Mouse (Mus musculus): Measurements from ENCODE around the gene Hp1bp3.

The Hp1bp3 gene

GRCm38 (mm10) chr4:138223623-138224022 is 7.5 kb downstream of the Hp1bp3 start:
- DNase-seq, result no peak

DNA sequence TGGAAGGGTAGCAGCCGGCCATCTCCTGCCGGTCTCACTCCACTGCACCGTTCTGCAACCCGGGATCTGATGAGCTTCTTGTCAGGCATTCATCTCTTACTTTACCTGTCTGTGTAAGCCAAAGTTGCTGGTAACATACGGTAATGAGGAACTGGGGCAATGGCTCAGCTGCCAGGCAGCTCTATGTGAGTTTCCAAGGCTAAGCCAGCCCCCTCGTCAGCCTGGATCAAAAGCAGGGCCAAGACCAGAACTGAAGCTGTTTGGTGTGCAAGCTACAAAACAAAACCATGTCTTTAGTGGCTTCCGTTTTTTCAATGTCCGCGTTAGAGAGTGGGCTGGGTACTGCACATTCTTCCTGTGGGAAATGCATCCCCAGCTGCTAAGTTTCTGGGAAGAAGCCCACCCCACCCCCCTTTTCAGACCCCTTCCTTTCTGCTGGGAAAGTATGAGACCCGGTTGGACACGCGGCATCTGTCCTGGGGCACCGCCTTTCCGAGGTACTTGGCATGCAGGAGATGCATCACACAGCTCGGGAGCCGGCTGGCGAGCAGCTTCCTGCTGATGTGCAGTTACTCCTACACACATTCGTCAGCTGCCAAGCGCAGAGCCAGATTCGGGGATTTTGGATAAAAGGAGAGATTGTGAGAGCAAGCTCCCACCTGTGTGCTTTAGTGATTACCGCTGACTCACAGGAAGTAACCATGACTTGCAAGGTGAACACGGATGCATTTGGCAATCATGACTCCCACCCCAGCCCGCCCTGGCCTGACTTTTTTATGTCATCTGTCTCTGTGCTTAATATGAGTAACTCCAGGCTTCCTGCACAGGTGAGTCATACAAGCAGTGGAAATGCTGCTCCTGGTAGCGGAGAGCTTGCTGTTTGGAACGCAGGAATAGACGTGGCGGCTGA is 30.9 kb downstream of the Hp1bp3 start:
- DNase-seq, result no peak

DNA sequence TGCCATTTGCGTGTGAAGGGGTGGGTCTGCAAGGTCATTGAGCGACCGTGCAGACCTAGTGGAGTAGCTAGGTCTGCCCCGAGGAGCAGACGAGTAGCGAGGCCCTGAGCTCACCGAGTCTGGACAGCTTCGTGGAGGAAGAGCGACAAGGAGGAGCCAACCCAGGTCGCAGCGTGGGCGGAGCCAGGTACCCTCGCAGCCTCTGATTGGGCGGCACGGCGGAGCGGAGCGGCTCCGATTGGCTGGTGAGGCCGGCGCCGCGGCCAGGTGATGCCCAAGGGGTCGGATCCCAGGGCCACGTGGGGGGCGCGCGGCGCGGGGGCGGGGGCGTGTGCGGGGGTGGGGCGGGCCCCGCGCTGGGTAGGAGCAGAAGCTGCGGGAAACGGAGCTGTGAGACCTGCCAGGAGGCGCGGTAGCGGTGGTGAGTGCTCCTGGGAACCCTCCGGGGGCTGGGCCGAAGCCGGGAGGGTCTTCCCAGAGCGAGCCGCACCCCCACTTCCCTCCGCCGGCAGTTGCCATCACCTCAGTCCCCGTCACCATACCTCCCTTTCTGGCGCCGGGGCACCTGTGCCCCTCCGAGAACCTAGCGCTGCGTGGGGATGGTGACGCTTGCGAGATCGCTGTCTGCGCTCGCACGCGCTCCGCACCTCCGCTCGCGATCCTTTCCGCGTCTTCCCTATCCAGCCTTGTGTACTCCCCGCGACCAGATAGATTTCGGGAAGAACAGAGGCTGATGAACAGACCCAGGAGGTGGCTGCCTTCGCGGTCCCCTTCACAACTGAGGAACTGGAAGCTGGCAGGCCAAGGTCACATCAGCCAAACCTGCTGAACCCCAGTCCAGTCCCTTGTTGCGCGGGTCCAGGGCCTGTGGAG is 34.2 kb downstream of the Hp1bp3 start, which contains the start of the genes Sh2d5 and Kif17:
TSS of gene Sh2d5 (plus strand) at position 316 of the 873 bp plus-strand sequence.
TSS of gene Kif17 (plus strand) at position 348 of the 873 bp plus-strand sequence.
- peak; percentile 91 for DNase-seq

DNA sequence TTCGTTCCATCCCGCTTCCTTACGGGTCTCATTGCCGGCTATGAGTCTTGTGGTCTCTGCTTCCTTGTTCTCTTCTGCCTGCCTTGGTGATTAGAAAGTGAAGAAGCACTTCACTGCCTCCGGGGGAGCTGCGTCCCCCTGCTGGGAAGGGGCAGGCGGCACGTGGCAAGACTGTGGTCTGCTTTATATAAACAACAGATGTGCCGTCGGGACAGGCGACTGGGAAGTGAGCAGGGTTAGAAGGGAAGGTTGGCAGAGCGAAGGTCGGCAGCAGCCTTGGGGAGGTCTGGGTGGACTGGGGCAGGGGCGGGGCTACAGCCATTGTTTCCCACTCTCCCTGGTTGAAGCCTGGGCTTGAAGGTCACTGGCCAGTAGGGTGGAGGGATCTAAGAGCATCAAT is 35.7 kb downstream of the Hp1bp3 start:
- peak; percentile 41 for DNase-seq

GRCm38 (mm10) chr4:138252231-138252630 is 36.1 kb downstream of the Hp1bp3 start:
- no peak for DNase-seq

GRCm38 (mm10) chr4:138257116-138257687 is 41.1 kb downstream of the Hp1bp3 start:
- DNase-seq, result peak; percentile 48

DNA sequence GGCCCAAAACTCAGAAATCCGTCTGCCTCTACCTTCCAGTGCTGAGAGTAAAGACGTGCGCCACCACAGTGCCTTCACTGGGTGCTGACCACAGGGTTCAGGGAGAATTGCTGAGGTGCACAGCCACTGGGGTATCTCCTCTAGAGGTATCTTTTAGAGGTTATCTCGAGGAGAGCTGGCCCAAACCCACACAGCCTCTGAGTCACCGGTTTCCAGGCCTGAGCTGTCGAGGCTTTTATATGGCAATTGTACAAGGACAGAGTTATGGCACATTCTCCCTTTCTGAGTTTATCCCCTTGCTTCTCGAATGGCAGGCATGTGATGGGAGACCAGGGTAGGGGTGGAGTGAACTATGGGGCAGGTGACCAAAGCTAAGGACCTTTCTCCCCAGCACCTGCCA is 42.6 kb downstream of the Hp1bp3 start:
- no peak for DNase-seq

- DNase-seq, result no peak
Observed at GRCm38 (mm10) chr4:138259482-138259881, 43.4 kb downstream of the Hp1bp3 start.

DNA sequence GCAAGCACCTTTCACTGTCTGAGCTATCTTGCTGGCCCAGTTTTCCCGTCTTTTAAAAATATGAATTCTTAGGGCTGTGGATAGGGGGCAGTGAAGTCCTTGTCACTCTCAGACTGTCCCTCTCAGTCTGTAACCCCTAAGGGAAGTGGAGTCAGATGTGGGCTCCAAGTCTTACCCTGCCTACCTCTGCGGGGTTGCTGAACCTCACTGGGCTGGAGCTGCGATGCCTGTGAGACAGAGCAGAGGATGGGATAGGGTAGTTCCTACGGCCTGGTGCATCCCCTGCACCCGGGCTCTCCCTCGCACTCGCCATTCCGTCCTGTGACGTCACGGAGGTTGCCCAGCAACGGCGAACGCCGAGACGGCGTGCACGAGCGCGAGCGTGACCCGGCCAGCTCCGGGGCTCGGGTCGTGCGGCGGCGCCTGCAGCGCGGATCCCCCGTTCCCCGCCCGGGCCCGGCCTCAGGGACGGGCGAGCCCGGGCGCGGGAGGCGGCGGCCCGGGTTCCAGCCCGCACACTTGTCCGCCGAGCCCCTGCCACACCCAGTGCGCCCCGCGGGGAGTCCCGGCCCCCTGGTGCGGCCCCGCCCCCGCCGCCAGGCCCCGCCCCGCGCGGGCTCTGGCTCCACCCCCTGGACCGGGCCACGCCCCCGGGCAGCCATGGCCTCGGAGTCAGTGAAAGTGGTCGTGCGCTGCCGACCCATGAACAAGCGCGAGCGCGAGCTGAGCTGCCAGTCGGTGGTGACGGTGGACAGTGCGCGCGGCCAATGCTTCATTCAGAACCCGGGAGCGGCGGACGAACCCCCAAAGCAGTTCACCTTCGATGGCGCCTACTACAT is 46.0 kb downstream of the Hp1bp3 start:
- DNase-seq, result peak; percentile 88

DNA sequence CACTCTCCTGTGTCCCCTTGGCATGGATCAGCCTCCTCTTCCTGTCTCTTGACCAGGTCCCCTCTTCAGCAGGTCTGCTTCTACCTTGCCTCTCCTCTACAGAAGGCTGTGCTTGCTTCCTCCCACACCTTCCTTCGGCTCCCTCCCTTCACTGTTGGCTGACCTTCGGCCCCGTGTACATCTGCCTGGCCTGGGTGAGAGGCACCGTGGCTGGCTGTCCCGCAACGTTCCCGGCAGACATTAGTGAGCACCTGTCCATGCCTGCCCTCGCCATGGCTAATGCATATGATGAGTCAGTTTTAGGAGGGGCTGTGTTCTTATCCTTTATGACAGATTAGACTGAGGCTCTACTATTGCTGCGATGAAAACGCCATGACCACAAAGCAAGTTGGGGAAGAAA is 51.8 kb downstream of the Hp1bp3 start:
- no peak for DNase-seq

GRCm38 (mm10) chr4:138272011-138272997 is 56.2 kb downstream of the Hp1bp3 start:
- DNase-seq, result no peak

DNA sequence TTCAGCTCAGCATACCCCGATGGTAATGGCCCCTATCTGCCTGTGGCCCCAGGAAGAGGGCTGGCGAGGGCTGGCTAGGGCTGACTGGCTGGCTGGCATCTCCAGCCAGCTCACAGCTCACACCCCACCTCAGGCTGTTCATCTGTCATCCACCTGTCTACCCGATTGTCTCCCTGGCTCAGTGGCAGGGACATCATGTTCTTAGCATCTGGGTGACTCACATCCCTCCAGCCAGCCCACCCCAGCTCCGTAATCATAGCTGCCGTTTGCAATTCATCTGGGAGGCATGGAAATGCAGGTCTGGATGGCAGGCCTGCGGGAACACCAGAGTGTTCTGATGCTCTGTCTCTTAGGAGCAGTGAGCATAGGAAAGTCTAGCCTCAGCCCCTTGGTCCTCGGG is 62.2 kb downstream of the Hp1bp3 start:
- no peak for DNase-seq

- DNase-seq, result peak; percentile 79
Observed at GRCm38 (mm10) chr4:138282834-138283233, 66.7 kb downstream of the Hp1bp3 start.

- DNase-seq, result peak; percentile 46
Observed at GRCm38 (mm10) chr4:138286411-138286810, 70.3 kb downstream of the Hp1bp3 start.

DNA sequence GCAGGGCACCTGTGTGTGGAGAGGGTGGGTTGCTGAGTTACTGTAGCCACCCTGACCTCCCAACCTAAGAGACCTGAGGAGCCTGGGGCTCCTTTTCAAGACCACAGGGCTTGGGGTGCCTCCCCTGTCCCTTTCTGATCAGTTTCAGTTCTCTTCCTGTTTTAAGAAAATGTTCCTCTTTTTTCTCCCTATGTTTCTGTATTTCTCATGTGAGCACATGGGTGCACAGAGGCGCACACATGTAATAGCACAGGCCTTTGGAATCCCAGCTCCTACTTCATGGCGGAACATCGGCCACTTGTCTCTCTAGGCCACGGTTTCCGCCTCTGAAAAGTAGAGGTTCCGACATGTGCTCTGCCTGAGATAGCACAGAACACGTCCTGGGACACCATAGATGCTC is 72.6 kb downstream of the Hp1bp3 start:
- DNase-seq, result no peak

DNA sequence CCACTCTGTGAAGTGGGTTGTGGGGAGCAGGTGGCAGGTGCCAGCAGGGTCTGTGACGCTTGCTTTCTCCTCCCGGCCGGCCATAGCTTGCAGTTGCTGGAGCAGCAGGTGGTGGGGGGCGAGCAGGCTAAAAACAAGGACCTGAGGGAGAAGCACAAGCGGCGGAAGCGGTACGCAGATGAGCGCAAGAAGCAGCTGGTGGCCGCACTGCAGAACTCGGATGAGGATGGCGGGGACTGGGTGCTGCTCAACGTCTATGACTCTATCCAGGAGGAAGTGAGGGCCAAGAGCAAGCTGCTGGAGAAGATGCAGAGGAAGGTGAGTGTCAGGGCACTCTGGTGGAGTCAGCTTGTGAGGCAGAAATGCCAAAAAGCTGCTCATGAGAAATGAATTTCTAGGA is 75.9 kb downstream of the Hp1bp3 start:
- DNase-seq, result no peak

- DNase-seq, result no peak
Observed at GRCm38 (mm10) chr4:138293261-138293948, 77.3 kb downstream of the Hp1bp3 start.

DNA sequence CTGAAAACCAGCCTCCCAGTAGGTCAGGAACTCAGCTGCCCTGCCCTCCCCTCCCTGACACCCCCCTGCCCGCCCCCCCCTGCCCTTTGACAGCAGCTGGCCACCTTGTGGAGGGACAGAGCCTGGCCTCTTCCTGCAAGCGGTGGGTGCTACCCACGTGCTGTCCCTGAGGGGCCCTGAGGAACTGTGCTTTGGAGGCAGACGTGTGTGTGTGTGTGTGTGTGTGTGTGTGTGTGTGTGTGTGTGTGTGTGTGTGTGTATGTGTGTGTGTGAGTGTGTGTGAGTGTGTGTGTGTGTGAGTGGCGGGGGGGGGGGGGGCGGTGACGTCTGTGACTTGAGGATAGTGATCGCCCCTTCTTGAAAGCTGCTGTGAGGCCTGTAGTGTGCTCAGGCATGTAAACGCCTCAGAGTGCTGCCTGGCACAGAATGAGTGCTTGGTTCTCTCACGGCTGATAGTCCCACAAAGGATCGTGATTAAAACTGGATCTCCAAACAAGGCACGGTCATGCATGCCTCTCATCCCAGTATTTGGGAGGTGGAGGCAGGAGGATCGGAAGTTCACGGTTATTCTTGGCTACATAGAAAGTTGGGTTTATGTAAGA is 78.0 kb downstream of the Hp1bp3 start:
- no peak for DNase-seq

Data from thymus, postnatal 14 days (tissue).